Mouse (Mus musculus): Measurements from ENCODE around the gene Slk.

DNA sequence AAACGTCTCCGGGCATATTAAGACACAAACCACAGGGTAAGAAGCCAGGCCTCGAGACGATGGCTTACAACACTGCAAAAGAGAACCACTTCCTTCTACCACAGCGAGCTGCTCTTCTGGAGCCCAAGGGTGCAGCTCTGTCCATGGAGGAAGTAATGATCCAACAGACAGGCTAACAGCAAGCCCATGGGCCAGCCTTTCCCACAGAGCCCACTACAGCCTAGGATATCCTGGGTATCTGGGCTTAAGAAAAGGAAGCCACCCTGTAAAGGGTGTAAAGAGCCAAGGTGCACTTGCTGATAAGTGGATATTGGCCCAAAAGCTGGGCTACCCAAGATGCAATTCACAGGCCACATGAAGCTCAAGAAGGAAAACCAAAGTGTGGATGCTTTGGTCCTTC is 48.2 kb upstream of the Slk start:
- no peak for TF ChIP-seq EP300 (IDR thresholded peaks at IDR 0.05; ENCODE audit: insufficient read depth, low read depth, low read length)
- TF ChIP-seq CTCF (IDR thresholded peaks at IDR 0.05; ENCODE audit: low read depth, low read length) = no peak
- TF ChIP-seq POLR2A (IDR thresholded peaks at IDR 0.05; ENCODE audit: insufficient read depth, low read length) = no peak

Data from ES-Bruce4 (cell line).